Mouse (Mus musculus) heart, embryonic 12.5 days (tissue): ENCODE measurements at regions not wholly inside any gene's neighbourhood (a gene's known extent, or its start where the extent isn't known, plus 50 kb on each side); places are given as distances from the start of the nearest gene placed in this dataset.

ENCODE experiments used
- ATAC-seq: fragments of 200-750 bp; cut with Nextera tagmentation; 2 replicates; pipeline ENCODE4 v1.8.0; 2017; ENCODE audit warnings: moderate TSS enrichment, moderate library complexity; ENCODE audit not compliant: insufficient number of reproducible peaks, low FRiP score
- H3K27ac ChIP-seq: fragments of 300-500 bp; sonication (generic); 2 replicates; pipeline ENCODE4 v1.5.1; 2016; ENCODE audit warnings: mild to moderate bottlenecking, moderate library complexity; ENCODE audit not compliant: poor library complexity, severe bottlenecking
- H3K27me3 ChIP-seq: fragments of 300-500 bp; sonication (generic); replicated peaks from 2 replicates; pipeline ENCODE4 v1.6.1; 2016; ENCODE audit warnings: mild to moderate bottlenecking, moderate library complexity
- H3K36me3 ChIP-seq: fragments of 300-500 bp; sonication (generic); 2 replicates; pipeline ENCODE4 v1.6.1; 2016; ENCODE audit warnings: mild to moderate bottlenecking, moderate library complexity
- H3K4me1 ChIP-seq: fragments of 300-500 bp; sonication (generic); replicated peaks from 2 replicates; pipeline ENCODE4 v1.6.1; 2016; ENCODE audit warnings: mild to moderate bottlenecking
- H3K4me2 ChIP-seq: fragments of 300-500 bp; sonication (generic); 2 replicates; pipeline ENCODE4 v1.6.1; 2016; ENCODE audit warnings: mild to moderate bottlenecking, moderate library complexity
- H3K4me3 ChIP-seq: fragments of 300-500 bp; sonication (generic); 2 replicates; pipeline ENCODE4 v1.5.1; 2016; ENCODE audit warnings: mild to moderate bottlenecking
- H3K9ac ChIP-seq: fragments of 300-500 bp; sonication (generic); 2 replicates; pipeline ENCODE4 v1.6.1; 2016; ENCODE audit warnings: mild to moderate bottlenecking, moderate library complexity
- H3K9me3 ChIP-seq: fragments of 300-500 bp; sonication (generic); replicated peaks from 2 replicates; pipeline ENCODE4 v1.6.1; 2016; ENCODE audit warnings: mild to moderate bottlenecking, moderate library complexity
- WGBS: fragments of 180-500 bp; shearing (Covaris S2); methylation state at CpG from one replicate; pipeline ENCODE4 v1.1.7; 2016; 5-methylcytosine and 5-hydroxymethylcytosine counted together

GRCm38 (mm10) chr8:116352635-116353034, 152.1 kb upstream of the Dynlrb2 start:
- Histone ChIP-seq H3K27me3 (no peaks in the 10 kb centered on the region), H3K9ac (no peak overlapping the region), H3K36me3 (no peaks in the 10 kb centered on the region), H3K4me3 (no peak overlapping the region), H3K9me3 (peaks cover 3% of the 10 kb centered on the region; the same call in 1 of the 2 replicates), H3K4me1 (no peaks in the 10 kb centered on the region), H3K4me2 (no peak overlapping the region), H3K27ac (no peak overlapping the region)
- whole genome bisulfite sequencing: 88% methylated on average over 2 of the region's 2 CpGs
- ATAC-seq: no peak

GRCm38 (mm10) chr8:116348971-116349370, 155.8 kb upstream of the Dynlrb2 start:
- H3K9me3 ChIP-seq: peaks cover 4% of the 10 kb centered on the region; the same call in 1 of the 2 replicates
- 89% methylated on average over 8 of the region's 8 CpGs for WGBS

GRCm38 (mm10) chr8:116346990-116347389, 157.8 kb upstream of the Dynlrb2 start:
- H3K27me3 ChIP-seq: no peaks in the 10 kb centered on the region
- WGBS: 13% methylated on average over 5 of the region's 5 CpGs
- H3K27ac ChIP-seq: no peak overlapping the region
- no peaks in the 10 kb centered on the region for H3K36me3 ChIP-seq
- peaks cover 4% of the 10 kb centered on the region; the same call in 1 of the 2 replicates for H3K9me3 ChIP-seq
- ATAC-seq: peak; percentile 91
- peaks cover 9% of the 10 kb centered on the region for H3K4me1 ChIP-seq
- no peak overlapping the region for H3K4me3 ChIP-seq
- no peak overlapping the region for H3K4me2 ChIP-seq
- H3K9ac ChIP-seq: no peak overlapping the region

More at GRCm38 (mm10) chr8:116348971-116349370, 155.8 kb upstream of the Dynlrb2 start:
- no peak overlapping the region for H3K27ac ChIP-seq
- no peaks in the 10 kb centered on the region for H3K36me3 ChIP-seq
- no peak overlapping the region for H3K9ac ChIP-seq
- H3K27me3 ChIP-seq: no peaks in the 10 kb centered on the region
- no peak overlapping the region for H3K4me3 ChIP-seq
- H3K4me2 ChIP-seq: no peak overlapping the region
- ATAC-seq: no peak
- peaks cover 9% of the 10 kb centered on the region for H3K4me1 ChIP-seq

- Histone ChIP-seq H3K27me3 (no peaks in the 10 kb centered on the region), H3K4me3 (no peak overlapping the region), H3K9me3 (peaks cover 4% of the 10 kb centered on the region; the same call in 1 of the 2 replicates)
These were observed 160.1 kb upstream of the Dynlrb2 start for GRCm38 (mm10) chr8:116344590-116345222.

GRCm38 (mm10) chr8:116343534-116343933, 161.2 kb upstream of the Dynlrb2 start:
- Histone ChIP-seq H3K9me3 (peaks cover 4% of the 10 kb centered on the region; the same call in 1 of the 2 replicates), H3K27me3 (no peaks in the 10 kb centered on the region), H3K4me1 (peaks cover 9% of the 10 kb centered on the region), H3K4me3 (no peak overlapping the region), H3K4me2 (no peak overlapping the region), H3K27ac (no peak overlapping the region), H3K9ac (no peak overlapping the region), H3K36me3 (no peaks in the 10 kb centered on the region)
- WGBS: 83% methylated on average over 5 of the region's 5 CpGs
- no peak for ATAC-seq

More at GRCm38 (mm10) chr8:116344590-116345222, 160.1 kb upstream of the Dynlrb2 start:
- Histone ChIP-seq H3K4me2 (no peak overlapping the region), H3K4me1 (peaks cover 9% of the 10 kb centered on the region), H3K27ac (no peak overlapping the region), H3K9ac (no peak overlapping the region), H3K36me3 (no peaks in the 10 kb centered on the region)
- 83% methylated on average over 5 of the region's 5 CpGs for WGBS
- ATAC-seq: no peak

GRCm38 (mm10) chr8:116334772-116335171, 170.0 kb upstream of the Dynlrb2 start:
- no peaks in the 10 kb centered on the region for H3K9me3 ChIP-seq
- no peak overlapping the region for H3K4me3 ChIP-seq
- WGBS: 23% methylated on average over 3 of the region's 3 CpGs
- peaks cover 5% of the 10 kb centered on the region for H3K4me1 ChIP-seq
- ATAC-seq: no peak
- no peak overlapping the region for H3K4me2 ChIP-seq
- H3K36me3 ChIP-seq: no peaks in the 10 kb centered on the region
- no peak overlapping the region for H3K9ac ChIP-seq
- H3K27ac ChIP-seq: no peak overlapping the region
- H3K27me3 ChIP-seq: no peaks in the 10 kb centered on the region

- H3K4me1 ChIP-seq: peaks cover 5% of the 10 kb centered on the region
- WGBS: 80% methylated on average over 3 of the region's 3 CpGs
These were observed 170.7 kb upstream of the Dynlrb2 start for GRCm38 (mm10) chr8:116334101-116334500.

GRCm38 (mm10) chr8:116320014-116320680, 184.6 kb upstream of the Dynlrb2 start:
- peaks cover 8% of the 10 kb centered on the region for H3K4me1 ChIP-seq
- H3K9ac ChIP-seq: no peak overlapping the region
- H3K9me3 ChIP-seq: 0 out of 2 replicates have a peak, but pooled peaks cover 4% of the 10 kb centered on the region
- no peaks in the 10 kb centered on the region for H3K27me3 ChIP-seq
- H3K4me3 ChIP-seq: no peak overlapping the region
- ATAC-seq: no peak
- H3K4me2 ChIP-seq: no peak overlapping the region
- no peaks in the 10 kb centered on the region for H3K36me3 ChIP-seq
- H3K27ac ChIP-seq: no peak overlapping the region
- WGBS: 84% methylated on average over 13 of the region's 13 CpGs

More at GRCm38 (mm10) chr8:116334101-116334500, 170.7 kb upstream of the Dynlrb2 start:
- H3K9ac ChIP-seq: no peak overlapping the region
- H3K27ac ChIP-seq: no peak overlapping the region
- ATAC-seq: no peak
- no peaks in the 10 kb centered on the region for H3K9me3 ChIP-seq
- H3K4me3 ChIP-seq: no peak overlapping the region
- no peaks in the 10 kb centered on the region for H3K27me3 ChIP-seq
- H3K36me3 ChIP-seq: no peaks in the 10 kb centered on the region
- H3K4me2 ChIP-seq: no peak overlapping the region

GRCm38 (mm10) chr8:116315410-116315809, 189.4 kb upstream of the Dynlrb2 start:
- Histone ChIP-seq H3K27me3 (no peaks in the 10 kb centered on the region), H3K36me3 (no peaks in the 10 kb centered on the region), H3K9ac (no peak overlapping the region)

GRCm38 (mm10) chr8:116314429-116315092, 190.2 kb upstream of the Dynlrb2 start:
- Histone ChIP-seq H3K9ac (no peak overlapping the region), H3K9me3 (0 out of 2 replicates have a peak, but pooled peaks cover 2% of the 10 kb centered on the region), H3K27ac (no peak overlapping the region), H3K4me2 (no peak overlapping the region), H3K4me3 (no peak overlapping the region), H3K27me3 (no peaks in the 10 kb centered on the region), H3K4me1 (peaks cover 11% of the 10 kb centered on the region), H3K36me3 (no peaks in the 10 kb centered on the region)
- ATAC-seq: no peak
- WGBS: 82% methylated on average over 12 of the region's 12 CpGs

More at GRCm38 (mm10) chr8:116315410-116315809, 189.4 kb upstream of the Dynlrb2 start:
- Histone ChIP-seq H3K9me3 (0 out of 2 replicates have a peak, but pooled peaks cover 4% of the 10 kb centered on the region), H3K4me3 (no peak overlapping the region), H3K27ac (no peak overlapping the region), H3K4me2 (no peak overlapping the region), H3K4me1 (peaks cover 11% of the 10 kb centered on the region)
- ATAC-seq: no peak
- 30% methylated on average over 5 of the region's 5 CpGs for WGBS

- no peak overlapping the region for H3K4me2 ChIP-seq
- H3K36me3 ChIP-seq: no peaks in the 10 kb centered on the region
- H3K9me3 ChIP-seq: no peaks in the 10 kb centered on the region
- no peak overlapping the region for H3K27ac ChIP-seq
- H3K9ac ChIP-seq: no peak overlapping the region
- WGBS: 75% methylated on average over 7 of the region's 7 CpGs
- H3K4me3 ChIP-seq: no peak overlapping the region
- H3K4me1 ChIP-seq: no peaks in the 10 kb centered on the region
- no peak for ATAC-seq
- H3K27me3 ChIP-seq: no peaks in the 10 kb centered on the region
These were observed 205.9 kb upstream of the Dynlrb2 start for GRCm38 (mm10) chr8:116298891-116299290.
